Mouse (Mus musculus) layer of hippocampus, adult 2 months (tissue): ENCODE data around the gene Col23a1. TPM values are rescaled to one million over a fixed set of nuclear protein-coding genes. Genes with fewer than 3 reads are reported as not detected.
A peak's percentile ranks its signal among the peaks of the same experiment; 100 is the strongest.

Source experiments
- DNase-seq, 2 experiments: peaks; one replicate each; pipeline ENCODE4 v3.0.0; 2022; ENCODE audit warnings: low spot score in 2 of 2
- H3K27ac ChIP-seq: fragments of 200-600 bp; 2 replicates; pipeline ENCODE4 v1.8.1; 2022
- H3K4me3 ChIP-seq: fragments of 200-600 bp; 2 replicates; pipeline ENCODE4 v1.8.1; 2022; ENCODE audit warnings: mild to moderate bottlenecking
- CTCF ChIP-seq: fragments of 200-600 bp; conservative IDR thresholded peaks from 2 replicates; pipeline ENCODE4 v1.8.1; 2022; ENCODE audit warnings: antibody characterized with exemption, mild to moderate bottlenecking, moderate library complexity
- long read RNA-seq, 2 experiments: library from polyadenylated mRNA; stranded (forward); transcript quantifications; one replicate each; pipeline ENCODE4 v2.0.0; 2021; ENCODE audit warnings: borderline mapping rate in 2 of 2
- total RNA-seq, 2 experiments: library from RNA; stranded (reverse); gene quantifications; 2 replicates each; pipeline ENCODE4 v1.2.3; 2021

Gene Col23a1
- total RNA-seq: 1 to 10 TPM; 5.3 to 6.7 TPM
- long read RNA-seq, experiment 1, partial matches to known transcripts: 1 of 4 reads
- long read RNA-seq, experiment 1, other reads (novel, unspliced or antisense): 3 of 4 reads
- long read RNA-seq, experiment 2, partial matches to known transcripts: 1 of 5 reads
- long read RNA-seq, experiment 2, other reads (novel, unspliced or antisense): 4 of 5 reads

- Histone ChIP-seq H3K4me3 (peak within 1 kb of the TSS; percentile 61), H3K27ac (0 out of 2 replicates have a peak within 1 kb of the TSS, but pooled peaks have one; percentile 39)
- peak; percentile 95 for TF ChIP-seq CTCF
- peak; percentile 27 to 80 for DNase-seq
Observed at GRCm38 (mm10) chr11:51289564-51290041, at the start of gene Col23a1. Gene Col23a1, plus strand, starts transcription at chr11:51289920.

GRCm38 (mm10) chr11:51242897-51243296 is 46.8 kb upstream of the Col23a1 start:
- Histone ChIP-seq H3K4me3 (no peak overlapping the region), H3K27ac (no peak overlapping the region)
- TF ChIP-seq CTCF: peak; percentile 47
- DNase-seq: no peak

- no peak for TF ChIP-seq CTCF
- DNase-seq: no peak
- no peak overlapping the region for H3K4me3 ChIP-seq
- no peak overlapping the region for H3K27ac ChIP-seq
Observed at GRCm38 (mm10) chr11:51257006-51257405, 32.7 kb upstream of the Col23a1 start.

- Histone ChIP-seq H3K4me3 (peak within 1 kb of the TSS; percentile 92), H3K27ac (peak within 1 kb of the TSS; percentile 98)
- no peak for DNase-seq
- no peak for TF ChIP-seq CTCF
Observed at GRCm38 (mm10) chr11:51261680-51262219, 28.0 kb upstream of the Col23a1 start, which contains the start of gene Clk4. Gene Clk4, plus strand, starts transcription at chr11:51261730.

- Histone ChIP-seq H3K27ac (peak within 1 kb of the TSS; percentile 98), H3K4me3 (peak within 1 kb of the TSS; percentile 92)
- peak; percentile 98 to 99 for DNase-seq
- TF ChIP-seq CTCF: peak; percentile 16; the same call in 1 of the 2 replicates
Observed at GRCm38 (mm10) chr11:51262342-51263285, 27.1 kb upstream of the Col23a1 start, which contains the start of gene BC049762. Gene BC049762, minus strand, starts transcription at chr11:51263046.

- Histone ChIP-seq H3K27ac (peak overlapping the region; percentile 98), H3K4me3 (peak overlapping the region; percentile 92)
- DNase-seq: peak in 1 of 2 experiments; percentile 40
- no peak for TF ChIP-seq CTCF
Observed at GRCm38 (mm10) chr11:51263286-51263831, 26.4 kb upstream of the Col23a1 start.

GRCm38 (mm10) chr11:51264352-51264751 is 25.4 kb upstream of the Col23a1 start:
- no peak for TF ChIP-seq CTCF
- Histone ChIP-seq H3K27ac (peak overlapping the region; percentile 98), H3K4me3 (peak overlapping the region; percentile 92)
- no peak for DNase-seq

- TF ChIP-seq CTCF: peak; percentile 90
Observed at GRCm38 (mm10) chr11:51265326-51265725, 24.4 kb upstream of the Col23a1 start.

GRCm38 (mm10) chr11:51274418-51274817 is 15.3 kb upstream of the Col23a1 start:
- Histone ChIP-seq H3K27ac (no peak overlapping the region), H3K4me3 (no peak overlapping the region)
- DNase-seq: no peak
- TF ChIP-seq CTCF: no peak

More at GRCm38 (mm10) chr11:51265326-51265725, 24.4 kb upstream of the Col23a1 start:
- Histone ChIP-seq H3K27ac (peak overlapping the region; percentile 33; the same call in 1 of the 2 replicates), H3K4me3 (peak overlapping the region; percentile 92)
- DNase-seq: no peak

- H3K4me3 ChIP-seq: peak overlapping the region; percentile 61
- no peak overlapping the region for H3K27ac ChIP-seq
- DNase-seq: no peak
- peak; percentile 37; the same call in 1 of the 2 replicates for TF ChIP-seq CTCF
Observed at GRCm38 (mm10) chr11:51290066-51290955, 591 bp downstream of the Col23a1 start.

- TF ChIP-seq CTCF: no peak
- no peak for DNase-seq
- Histone ChIP-seq H3K27ac (no peak overlapping the region), H3K4me3 (no peak overlapping the region)
Observed at GRCm38 (mm10) chr11:51293956-51294530, 4.3 kb downstream of the Col23a1 start.
